Mouse (Mus musculus): ENCODE results near the gene Rhebl1. TPM values are rescaled to one million over a fixed set of nuclear protein-coding genes. Genes with fewer than 3 reads are reported as not detected.

The Rhebl1 gene
- polyA plus RNA-seq (2015; fragmentation: Nextera tagmentation; extraction: Ambion mirVana), result 24.1 and 27.3 TPM in 2 replicates

DNA sequence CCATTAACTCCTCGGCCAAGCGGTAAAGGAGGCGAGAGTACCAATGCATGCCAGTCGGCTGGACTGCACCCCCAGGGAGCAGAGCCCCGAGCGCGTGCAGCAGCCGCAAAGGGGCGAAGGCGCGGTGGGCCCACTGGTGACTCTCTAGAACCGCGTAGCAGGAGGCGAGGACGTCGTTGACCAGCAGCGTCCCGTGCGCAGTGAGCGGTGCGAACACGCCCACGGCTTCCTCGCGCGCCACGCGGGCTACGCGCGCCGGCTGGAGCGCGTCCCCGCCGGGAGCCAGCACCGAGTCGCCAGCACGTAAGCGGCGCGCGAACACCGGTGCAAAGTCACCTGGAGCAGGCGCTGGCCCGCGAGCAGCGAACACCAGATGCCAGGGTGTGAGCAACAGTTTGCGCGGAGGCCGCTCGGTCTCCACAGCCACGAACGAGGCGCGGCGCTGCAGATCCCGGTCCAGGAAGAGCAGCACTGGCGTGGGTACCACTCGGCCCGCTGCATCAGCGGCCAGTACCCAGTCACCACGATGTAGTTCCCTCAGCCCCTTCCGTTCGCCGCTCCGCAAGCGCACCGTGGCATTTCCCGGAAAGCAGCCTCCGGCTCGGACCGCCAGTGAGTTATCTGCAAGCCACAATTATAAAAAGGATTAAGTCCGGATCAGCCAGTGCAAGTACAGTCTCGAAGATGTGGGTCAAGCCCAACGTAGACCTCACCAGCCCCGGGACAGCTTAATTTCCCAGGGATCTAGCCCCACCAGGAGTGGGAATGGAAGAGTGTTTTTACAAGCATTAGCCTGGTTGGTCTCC is at the start of gene Rhebl1:
Gene Rhebl1, minus strand, starts transcription at position 601 of the 806 bp plus-strand sequence.

DNA sequence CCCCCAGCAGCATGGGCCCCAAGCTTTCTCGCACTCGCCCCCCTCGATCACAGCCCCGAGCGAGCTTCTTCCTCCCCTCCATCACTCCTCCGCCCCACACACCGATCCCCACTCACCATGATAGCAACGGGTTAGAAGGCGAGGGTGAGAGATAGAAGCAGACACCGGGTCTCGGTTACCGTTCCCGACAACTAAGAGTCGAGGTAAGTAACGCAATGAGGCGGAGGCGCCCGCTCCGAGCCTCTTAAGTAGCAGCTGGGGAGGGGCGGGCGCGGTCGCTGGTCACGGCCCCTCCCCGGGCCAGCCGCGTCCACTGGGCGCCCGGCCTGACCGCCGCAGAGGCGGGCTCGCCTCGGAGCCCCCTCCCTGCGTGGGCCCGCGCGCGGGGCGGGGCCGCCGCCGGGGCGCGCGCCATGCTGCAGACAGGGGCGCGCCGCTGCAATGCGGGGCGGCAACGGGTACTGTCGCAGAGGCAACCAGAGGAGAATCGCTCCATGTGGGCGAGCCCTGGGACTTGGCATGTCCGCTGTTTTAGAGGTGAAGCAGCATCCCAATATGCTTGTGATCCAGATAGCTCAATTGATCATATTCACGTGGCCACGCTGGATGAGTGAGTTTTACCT is 40.0 kb upstream of the Rhebl1 start, which contains the start of gene Tuba1b:
Gene Tuba1b, minus strand, starts transcription at position 349 of the 623 bp plus-strand sequence.

DNA sequence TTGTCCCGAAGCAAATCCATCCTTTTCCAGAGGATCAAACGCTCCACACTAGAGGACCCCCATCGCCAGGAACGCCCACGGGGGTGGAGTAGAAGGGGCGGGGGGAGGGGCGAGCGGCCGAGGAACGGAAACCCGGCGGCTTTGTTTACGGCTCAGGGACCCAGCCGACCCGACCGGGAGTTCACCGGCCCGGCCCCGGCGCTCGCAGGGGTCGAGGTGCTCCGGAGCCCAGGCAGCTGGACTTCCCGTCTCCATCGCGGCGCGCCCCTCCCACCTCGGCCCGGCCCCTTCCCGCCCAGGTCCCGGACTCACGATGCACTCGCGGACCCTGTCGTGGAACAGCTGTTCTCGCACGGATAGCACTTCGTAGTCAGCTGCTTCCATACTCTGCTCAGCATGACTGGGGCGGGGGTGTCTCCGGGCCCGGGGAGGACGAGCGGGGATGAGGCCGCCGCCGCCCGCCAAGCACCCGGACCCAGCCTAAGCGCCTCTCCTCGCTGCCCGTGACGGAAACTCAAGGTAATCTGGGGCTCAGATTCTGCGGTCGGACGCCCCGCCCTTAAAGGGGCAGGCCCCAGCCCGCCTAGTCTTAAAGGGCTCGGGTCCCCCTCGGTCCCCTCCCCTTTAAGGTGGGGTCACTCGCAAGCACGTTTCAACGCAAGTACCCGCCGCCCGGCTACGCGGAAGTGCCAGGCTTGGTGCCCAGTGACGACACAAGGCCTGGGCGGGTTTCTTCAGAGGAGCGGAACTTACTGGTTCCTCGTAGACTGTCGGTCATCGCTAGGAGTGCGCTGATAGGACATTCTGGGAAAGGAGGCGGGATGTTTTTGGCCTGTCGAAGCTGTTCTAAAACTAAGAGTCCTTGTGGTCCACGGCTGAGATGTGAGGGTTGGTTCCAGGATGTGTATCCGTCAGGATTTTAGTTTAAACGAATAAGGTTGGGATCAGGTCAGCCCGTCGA is 23.5 kb upstream of the Rhebl1 start, which contains the start of gene Lmbr1l:
Gene Lmbr1l, minus strand, starts transcription at position 694 of the 961 bp plus-strand sequence.

DNA sequence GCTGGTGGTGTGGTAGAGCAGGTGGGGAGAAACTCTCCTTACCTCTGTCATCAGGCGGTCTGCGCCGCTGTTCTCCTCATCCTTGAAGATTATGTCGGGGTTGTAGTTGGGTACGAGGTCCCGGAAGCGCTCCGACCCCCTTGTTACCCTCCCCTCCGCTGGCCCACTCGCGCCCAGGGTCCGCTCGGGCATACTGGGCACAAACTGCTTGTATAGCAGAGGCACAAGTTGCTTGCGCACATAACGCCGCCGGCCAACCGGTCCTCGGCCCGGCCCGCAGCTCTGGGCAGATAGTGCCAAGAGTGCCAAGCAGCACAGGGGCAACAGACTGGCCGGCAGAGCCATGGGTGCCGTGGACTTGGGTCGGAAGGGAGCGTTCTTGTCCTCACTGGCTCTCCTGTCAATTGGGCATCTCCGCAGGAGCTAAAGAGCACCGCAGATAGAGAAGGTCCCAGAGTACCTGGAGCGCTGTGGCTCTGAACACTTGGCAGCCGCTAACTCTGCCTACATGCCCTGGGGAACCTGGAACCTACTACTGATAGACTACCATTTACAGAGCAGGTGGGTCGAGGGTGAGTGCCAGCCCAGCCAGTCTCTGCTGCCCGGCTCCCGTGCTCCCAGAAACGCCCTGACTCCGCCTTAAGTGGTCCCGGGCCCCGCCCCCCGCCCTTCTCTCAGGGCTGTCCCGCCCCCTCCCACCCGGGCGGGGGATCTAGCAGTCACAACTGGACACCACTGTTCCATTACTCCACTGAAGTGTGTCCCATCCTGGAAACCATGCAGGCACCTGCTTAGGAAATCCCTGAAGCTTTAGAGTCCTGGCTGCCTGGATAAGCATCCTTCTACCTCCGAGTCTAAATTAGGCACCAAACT is 3.8 kb upstream of the Rhebl1 start, which contains the start of gene Dhh:
Gene Dhh, minus strand, starts transcription at position 613 of the 873 bp plus-strand sequence.

DNA sequence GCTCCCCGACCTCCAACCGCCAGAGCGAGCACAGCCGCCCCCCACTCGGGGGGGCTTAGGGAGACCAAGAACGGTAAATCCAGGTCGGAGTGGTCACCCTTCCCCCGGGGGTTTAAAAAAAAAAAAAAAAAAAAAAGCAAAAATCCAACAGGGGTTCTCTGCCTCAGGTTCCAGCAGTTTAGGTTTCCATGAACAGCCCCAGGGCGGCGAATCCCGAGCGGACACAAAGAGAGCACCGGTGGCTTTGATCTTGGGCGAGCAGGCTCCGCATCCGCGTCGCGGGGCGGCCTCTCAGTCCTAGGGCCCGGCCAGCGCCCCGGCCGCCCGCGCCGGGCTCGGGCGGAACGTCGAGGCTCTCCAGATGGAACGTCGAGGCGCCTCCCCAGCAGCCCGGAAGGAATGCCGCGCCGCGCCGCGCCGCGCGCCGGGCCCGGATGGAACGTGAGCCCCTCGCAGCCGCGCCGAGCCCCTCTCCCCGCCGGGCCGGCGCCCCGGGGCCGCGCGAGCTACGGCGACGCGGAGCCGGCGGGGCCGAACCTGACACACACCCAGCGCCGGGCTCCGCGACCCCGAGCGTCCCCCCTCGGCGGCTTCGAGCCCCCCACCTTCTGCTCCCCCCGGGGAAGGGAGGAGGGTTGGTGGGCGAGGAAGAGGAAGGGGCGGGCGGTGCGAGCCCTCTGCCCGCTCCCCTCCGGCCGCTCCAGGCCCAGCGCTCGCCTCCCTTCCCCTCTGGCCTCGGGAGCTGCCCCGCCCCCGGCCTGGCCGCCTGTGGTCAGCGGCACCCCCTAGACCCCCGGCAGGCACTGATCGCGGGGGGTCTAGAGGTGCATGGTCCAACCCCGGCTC is 23.0 kb downstream of the Rhebl1 start, which contains the start of gene Kmt2d:
Gene Kmt2d, minus strand, starts transcription at position 135 of the 846 bp plus-strand sequence.

GRCm38 (mm10) chr15:98830736-98831683 is 63.3 kb downstream of the Rhebl1 start, which contains the start of gene Prkag1:
Gene Prkag1, minus strand, starts transcription at chr15:98831521.

Other genes starting within 250 kb of the Rhebl1 start
- gene Ddx23, start 231.6 kb downstream of the Rhebl1 start, polyA plus RNA-seq (2015; fragmentation: Nextera tagmentation; extraction: Ambion mirVana), result 20.5 and 21.6 TPM in 2 replicates
- gene Rnd1, start 217.1 kb downstream of the Rhebl1 start, polyA plus RNA-seq (2015; fragmentation: Nextera tagmentation; extraction: Ambion mirVana), result 18.3 and 19.6 TPM in 2 replicates
- gene Ccdc65, start 186.3 kb downstream of the Rhebl1 start, polyA plus RNA-seq (2015; fragmentation: Nextera tagmentation; extraction: Ambion mirVana), result 8.8 and 9.1 TPM in 2 replicates
- 7.5 and 8.3 TPM in 2 replicates for gene Fkbp11, start 166.3 kb downstream of the Rhebl1 start, polyA plus RNA-seq (2015; fragmentation: Nextera tagmentation; extraction: Ambion mirVana)
- gene Arf3, start 131.3 kb downstream of the Rhebl1 start, polyA plus RNA-seq (2015; fragmentation: Nextera tagmentation; extraction: Ambion mirVana), result 107 and 109 TPM in 2 replicates
- 0.06 TPM in 1 of 2 replicates, not detected in the other for gene Wnt10b, start 116.4 kb downstream of the Rhebl1 start, polyA plus RNA-seq (2015; fragmentation: Nextera tagmentation; extraction: Ambion mirVana)
- gene Wnt1, start 104.7 kb downstream of the Rhebl1 start, polyA plus RNA-seq (2015; fragmentation: Nextera tagmentation; extraction: Ambion mirVana), result 0.34 and 0.43 TPM in 2 replicates
- gene Ddn, start 85.0 kb downstream of the Rhebl1 start, polyA plus RNA-seq (2015; fragmentation: Nextera tagmentation; extraction: Ambion mirVana), result 0.32 and 0.39 TPM in 2 replicates
- 52.9 and 53.3 TPM in 2 replicates for gene Prkag1, start 63.0 kb downstream of the Rhebl1 start, polyA plus RNA-seq (2015; fragmentation: Nextera tagmentation; extraction: Ambion mirVana)
- 7.9 and 9.2 TPM in 2 replicates for gene Kmt2d, start 23.3 kb downstream of the Rhebl1 start, polyA plus RNA-seq (2015; fragmentation: Nextera tagmentation; extraction: Ambion mirVana)
- 7.4 and 9.6 TPM in 2 replicates for gene Dhh, start 4.0 kb upstream of the Rhebl1 start, polyA plus RNA-seq (2015; fragmentation: Nextera tagmentation; extraction: Ambion mirVana)
- 12.3 and 15.5 TPM in 2 replicates for gene Lmbr1l, start 23.7 kb upstream of the Rhebl1 start, polyA plus RNA-seq (2015; fragmentation: Nextera tagmentation; extraction: Ambion mirVana)
- 1,597 and 1,748 TPM in 2 replicates for gene Tuba1b, start 40.0 kb upstream of the Rhebl1 start, polyA plus RNA-seq (2015; fragmentation: Nextera tagmentation; extraction: Ambion mirVana)
- gene Gm49450, start 59.0 kb upstream of the Rhebl1 start, polyA plus RNA-seq (2015; fragmentation: Nextera tagmentation; extraction: Ambion mirVana), result not detected in 2 replicates
- 8,375 and 9,600 TPM in 2 replicates for gene Tuba1a, start 59.2 kb upstream of the Rhebl1 start, polyA plus RNA-seq (2015; fragmentation: Nextera tagmentation; extraction: Ambion mirVana)
- 11.9 and 12.2 TPM in 2 replicates for gene Tuba1c, start 135.4 kb upstream of the Rhebl1 start, polyA plus RNA-seq (2015; fragmentation: Nextera tagmentation; extraction: Ambion mirVana)
- gene Prph, start 160.6 kb upstream of the Rhebl1 start, polyA plus RNA-seq (2015; fragmentation: Nextera tagmentation; extraction: Ambion mirVana), result 119 and 163 TPM in 2 replicates
- gene Troap, start 180.0 kb upstream of the Rhebl1 start, polyA plus RNA-seq (2015; fragmentation: Nextera tagmentation; extraction: Ambion mirVana), result 3.1 TPM in 2 replicates
- 2.1 and 3.4 TPM in 2 replicates for gene C1ql4, start 193.3 kb upstream of the Rhebl1 start, polyA plus RNA-seq (2015; fragmentation: Nextera tagmentation; extraction: Ambion mirVana)
- gene Dnajc22, start 198.6 kb upstream of the Rhebl1 start, polyA plus RNA-seq (2015; fragmentation: Nextera tagmentation; extraction: Ambion mirVana), result 0.14 and 0.26 TPM in 2 replicates
- gene Spats2, start 231.4 kb upstream of the Rhebl1 start, polyA plus RNA-seq (2015; fragmentation: Nextera tagmentation; extraction: Ambion mirVana), result 20.0 and 22.4 TPM in 2 replicates